Mouse (Mus musculus): ENCODE results near the gene Spdye4a.

- TF ChIP-seq CTCF (IDR thresholded peaks at IDR 0.05; ENCODE audit: low read depth), result no peak
- TF ChIP-seq EP300 (IDR thresholded peaks at IDR 0.05; ENCODE audit: low read depth), result no peak
These were observed 9.3 kb upstream of the Spdye4a start for GRCm38 (mm10) chr5:143236036-143236435.

Data from heart, postnatal 0 days (tissue).